Mouse (Mus musculus) thymus, postnatal 0 days (tissue): ENCODE results near the gene Vasp. TPM values are rescaled to one million over a fixed set of nuclear protein-coding genes. Genes with fewer than 3 reads are reported as not detected.

ENCODE experiments used
- DNase-seq: peaks from one replicate; pipeline ENCODE4 v3.0.0-alpha.2; 2015; ENCODE audit warnings: low spot score
- polyA plus RNA-seq: library from polyadenylated mRNA; unstranded; fragments of >200 nt; fragmentation: Nextera tagmentation; extraction: Ambion mirVana; gene quantifications from 2 replicates; pipeline ENCODE4 v1.2.1, GENCODE M21; 2015

Vasp gene
- polyA plus RNA-seq: 74.3 and 75.3 TPM in 2 replicates

- peak; percentile 84 for DNase-seq
Measured at GRCm38 (mm10) chr7:19271238-19272172, at the start of gene Vasp. TSS of gene Vasp (minus strand) at chr7:19271817.

- no peak for DNase-seq
Measured at GRCm38 (mm10) chr7:19320637-19321036, 49.0 kb upstream of the Vasp start.

GRCm38 (mm10) chr7:19319906-19320305 is 48.3 kb upstream of the Vasp start:
- DNase-seq: peak; percentile 94

GRCm38 (mm10) chr7:19319458-19319857 is 47.8 kb upstream of the Vasp start:
- DNase-seq: no peak

GRCm38 (mm10) chr7:19318676-19319075 is 47.1 kb upstream of the Vasp start:
- no peak for DNase-seq

- no peak for DNase-seq
Measured at GRCm38 (mm10) chr7:19318201-19318600, 46.6 kb upstream of the Vasp start.

GRCm38 (mm10) chr7:19316451-19317161 is 45.0 kb upstream of the Vasp start:
- no peak for DNase-seq

GRCm38 (mm10) chr7:19314033-19314432 is 42.4 kb upstream of the Vasp start:
- DNase-seq: no peak

- DNase-seq: no peak
Measured at GRCm38 (mm10) chr7:19311991-19312390, 40.4 kb upstream of the Vasp start.

- DNase-seq: peak; percentile 97
Measured at GRCm38 (mm10) chr7:19309884-19310641, 38.4 kb upstream of the Vasp start, which contains the start of gene Fosb. TSS of gene Fosb (minus strand) at chr7:19310051.

- DNase-seq: no peak
Measured at GRCm38 (mm10) chr7:19309278-19309883, 37.8 kb upstream of the Vasp start.

- DNase-seq: peak; percentile 95
Measured at GRCm38 (mm10) chr7:19308454-19309277, 37.0 kb upstream of the Vasp start.

GRCm38 (mm10) chr7:19307739-19308453 is 36.3 kb upstream of the Vasp start:
- DNase-seq: peak; percentile 68

- no peak for DNase-seq
Measured at GRCm38 (mm10) chr7:19306819-19307738, 35.5 kb upstream of the Vasp start.

- no peak for DNase-seq
Measured at GRCm38 (mm10) chr7:19305796-19306765, 34.5 kb upstream of the Vasp start.

- no peak for DNase-seq
Measured at GRCm38 (mm10) chr7:19305413-19305735, 33.8 kb upstream of the Vasp start.
